Mouse (Mus musculus) heart, postnatal 36 days (tissue): ENCODE results near the gene Tmed10. TPM values are rescaled to one million over a fixed set of nuclear protein-coding genes. Genes with fewer than 3 reads are reported as not detected.

Source experiments
- total RNA-seq, 2 experiments: library from RNA; stranded (reverse); gene quantifications; 2 replicates each; pipeline ENCODE4 v1.2.3; 2021

Tmed10 gene
- total RNA-seq, 2 experiments from 2014 or later = 158 to 175 TPM

Other genes starting within 250 kb of the Tmed10 start
- gene Rps6kl1, start 223.6 kb downstream of the Tmed10 start, total RNA-seq = 1 to 10 TPM; 3.6 to 3.9 TPM
- gene Pgf, start 197.1 kb downstream of the Tmed10 start, total RNA-seq = 1 to 10 TPM; 3.4 to 4.6 TPM
- 10 to 100 TPM; 42.7 to 47.7 TPM for gene Eif2b2, start 155.4 kb downstream of the Tmed10 start, total RNA-seq
- gene Mlh3, start 104.2 kb downstream of the Tmed10 start, total RNA-seq = 1 to 10 TPM; 7.5 to 8.7 TPM
- 10 to 100 TPM; 15.9 to 22.1 TPM for gene Acyp1, start 86.4 kb downstream of the Tmed10 start, total RNA-seq
- gene Zc2hc1c, start 86.3 kb downstream of the Tmed10 start, total RNA-seq = 1 to 10 TPM; 2.3 to 2.9 TPM
- gene Nek9, start 35.5 kb downstream of the Tmed10 start, total RNA-seq = 100 to 1,000 TPM; 100 to 106 TPM
- gene Fos, start 99.0 kb upstream of the Tmed10 start, total RNA-seq = 10 to 100 TPM in 1 of 2 experiments, 1 to 10 TPM in 1; 2.5 to 24.3 TPM
- gene Jdp2, start 224.2 kb upstream of the Tmed10 start, total RNA-seq = 1 to 10 TPM; 8.7 to 9.0 TPM